ENCODE assay signal across 16 mouse cellular contexts in the genomic region with DNA sequence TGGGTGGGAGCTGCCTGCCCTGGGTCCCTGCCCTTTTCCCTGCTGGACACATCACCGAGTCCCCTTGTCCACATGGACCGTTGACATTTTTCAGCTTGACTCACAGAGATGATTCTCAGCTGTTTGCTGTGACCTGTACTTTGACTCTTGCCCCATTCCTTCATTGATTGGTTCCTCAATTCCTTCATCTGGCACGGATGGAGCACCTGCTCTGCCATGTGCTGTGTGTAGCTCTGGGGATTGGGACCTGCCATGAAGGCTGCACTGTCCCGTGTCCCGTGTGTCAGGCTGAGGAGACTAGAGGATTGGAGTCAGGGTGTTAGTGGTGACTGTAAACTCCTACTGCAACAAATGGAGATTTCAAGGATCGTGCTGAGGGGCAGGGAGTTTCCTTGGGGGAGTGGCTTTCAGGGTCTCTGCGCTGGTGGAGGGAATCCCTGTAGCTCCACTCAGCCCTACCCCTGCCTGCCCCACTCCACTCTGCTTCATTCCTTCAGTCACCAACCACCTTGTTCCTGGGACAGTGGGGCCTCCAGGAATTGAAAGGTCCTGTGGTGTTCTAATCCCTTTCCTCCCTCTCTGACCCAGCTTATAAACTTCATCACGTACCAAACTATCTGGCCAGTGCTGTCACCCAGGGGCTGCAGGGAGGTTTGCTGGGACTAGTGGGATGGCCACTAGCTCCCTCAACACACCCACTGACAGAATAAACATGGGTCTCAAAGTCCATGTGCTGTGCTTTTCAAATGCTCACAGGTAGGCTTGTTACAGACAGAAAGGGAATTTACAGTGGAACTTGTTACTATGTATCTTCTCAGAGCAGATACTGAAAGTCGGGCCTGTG. TPM values are rescaled to one million over a fixed set of nuclear protein-coding genes. Genes with fewer than 3 reads are reported as not detected.
DNase-seq lines count a peak whose midpoint lies in the region; ATAC-seq and TF ChIP-seq lines count a peak whose summit lies in the region.
"Had no signal": no experiment of that assay in that cellular context is flagged by ENCODE, and none has a peak within 500 bp of the region (broad histone marks: within the 10 kb centered on the region; RNA-seq: fewer than 3 reads in every experiment).

No protein-coding gene starts in this region.

- H3K9ac ChIP-seq in liver, embryonic 11.5 days (ENCODE audit: low read depth, low read length) = 0 out of 2 replicates have a peak overlapping the region, but pooled peaks have one; percentile 10
- H3K9ac ChIP-seq in stomach, postnatal 0 days (ENCODE audit: low read length) = no peak overlapping the region
- H3K9ac ChIP-seq: heart, embryonic 15.5 days; lung, embryonic 14.5 days; neural tube, embryonic 12.5 days had no signal

- no peak overlapping the region for H3K4me3 ChIP-seq in spleen, adult 2 months (ENCODE audit: extremely low read depth, insufficient read depth, insufficient read length)
- H3K4me3 ChIP-seq in liver, embryonic 11.5 days (ENCODE audit: low read depth, low read length) = no peak overlapping the region
- no peak overlapping the region for H3K4me3 ChIP-seq in stomach, postnatal 0 days (ENCODE audit: low read depth, low read length)
- H3K4me3 ChIP-seq: erythroblast, embryonic 14.5 days; heart, embryonic 15.5 days; neural tube, embryonic 12.5 days had no signal

- DNase-seq in heart, adult 11 months = peak; percentile 93
- no peak for DNase-seq in heart, postnatal 14 days
- no peak for DNase-seq in spleen, adult 2 months (ENCODE audit: low read depth in 1 of 2, low spot score in 2 of 2)
- DNase-seq in spleen, postnatal 4 days (ENCODE audit: low spot score in 2 of 2) = no peak
- no peak for DNase-seq in liver, embryonic 11.5 days (ENCODE audit: low spot score)
- DNase-seq in stomach, postnatal 0 days (ENCODE audit: low spot score) = peak; percentile 38
- no peak for DNase-seq in urinary bladder, adult 2 months (ENCODE audit: low spot score)
- DNase-seq in adrenal gland, adult 2 months = no peak
- DNase-seq: adrenal gland, postnatal 10 days; cerebellum, adult 11 months; embryo, embryonic 11 days; lung, embryonic 14.5 days had no signal

- intact Hi-C loops in heart, postnatal 14 days (cut with DNase I) = no loop called here

- TF ChIP-seq POLR2A in spleen, adult 2 months (IDR thresholded peaks at IDR 0.05; ENCODE audit: low read depth, low read length) = no peak

- H3K36me3 ChIP-seq in spleen, adult 2 months (ENCODE audit: control insufficient read depth, insufficient read depth, low read length) = no peaks in the 10 kb centered on the region
- H3K36me3 ChIP-seq in liver, embryonic 11.5 days (ENCODE audit: control insufficient read depth, insufficient read depth, low read length) = 0 out of 2 replicates have a peak, but pooled peaks cover 4% of the 10 kb centered on the region
- H3K36me3 ChIP-seq in stomach, postnatal 0 days (ENCODE audit: control insufficient read depth, insufficient read depth, low read length) = no peaks in the 10 kb centered on the region
- H3K36me3 ChIP-seq: heart, embryonic 15.5 days had no signal

- H3K9me3 ChIP-seq in liver, embryonic 11.5 days (ENCODE audit: control insufficient read depth, low read length) = no peaks in the 10 kb centered on the region
- no peaks in the 10 kb centered on the region for H3K9me3 ChIP-seq in stomach, postnatal 0 days (ENCODE audit: control insufficient read depth, low read length)
- H3K9me3 ChIP-seq: heart, embryonic 15.5 days; neural tube, embryonic 12.5 days had no signal

- peaks cover 56% of the 10 kb centered on the region; the same call in 1 of the 2 replicates for H3K4me1 ChIP-seq in spleen, adult 2 months (ENCODE audit: control insufficient read depth, insufficient read depth, insufficient read length)
- peaks cover 65% of the 10 kb centered on the region for H3K4me1 ChIP-seq in liver, embryonic 11.5 days (replicated peaks; ENCODE audit: control insufficient read depth, insufficient read depth, low read length)
- H3K4me1 ChIP-seq in stomach, postnatal 0 days (replicated peaks; ENCODE audit: control insufficient read depth, insufficient read depth) = peaks cover 9% of the 10 kb centered on the region

- no peaks in the 10 kb centered on the region for H3K27me3 ChIP-seq in spleen, adult 2 months (ENCODE audit: control insufficient read depth, insufficient read depth, low read length)
- no peaks in the 10 kb centered on the region for H3K27me3 ChIP-seq in liver, embryonic 11.5 days (replicated peaks; ENCODE audit: control insufficient read depth, insufficient read depth, low read length)
- H3K27me3 ChIP-seq in stomach, postnatal 0 days (ENCODE audit: control insufficient read depth, insufficient read depth, low read length) = no peaks in the 10 kb centered on the region
- H3K27me3 ChIP-seq: heart, embryonic 15.5 days; neural tube, embryonic 12.5 days had no signal

- ATAC-seq in liver, embryonic 11.5 days (replicated peaks; ENCODE audit: low FRiP score) = no peak
- peak; percentile 30; the same call in 1 of the 2 replicates for ATAC-seq in stomach, postnatal 0 days (ENCODE audit: low FRiP score, low TSS enrichment)

- WGBS in spleen, adult 2 months = 61% methylated on average over 9 of the region's 9 CpGs
- WGBS in liver, embryonic 11.5 days = 55% methylated on average over 9 of the region's 9 CpGs
- 52% methylated on average over 9 of the region's 9 CpGs for WGBS in stomach, postnatal 0 days

- TF ChIP-seq EP300 in stomach, postnatal 0 days (optimal IDR thresholded peaks at IDR 0.05) = no peak

- peak overlapping the region; percentile 3 for H3K4me2 ChIP-seq in liver, embryonic 11.5 days
- H3K4me2 ChIP-seq in stomach, postnatal 0 days (replicated peaks; ENCODE audit: low read depth) = no peak overlapping the region
- H3K4me2 ChIP-seq: heart, embryonic 15.5 days; lung, embryonic 14.5 days; midbrain, embryonic 11.5 days; neural tube, embryonic 12.5 days had no signal

- TF ChIP-seq CTCF in spleen, adult 2 months (IDR thresholded peaks at IDR 0.05; ENCODE audit: extremely low read depth, insufficient read depth, insufficient read length, insufficient replicate concordance) = no peak
- no peak for TF ChIP-seq CTCF in stomach, postnatal 0 days (IDR thresholded peaks at IDR 0.05; ENCODE audit: low read depth)

- peak overlapping the region; percentile 93 for H3K27ac ChIP-seq in spleen, adult 2 months (ENCODE audit: insufficient read depth, low read length)
- peak overlapping the region; percentile 42 for H3K27ac ChIP-seq in liver, embryonic 11.5 days (ENCODE audit: low read depth, low read length)
- H3K27ac ChIP-seq in stomach, postnatal 0 days (replicated peaks) = peak overlapping the region; percentile 82
- H3K27ac ChIP-seq: neural tube, embryonic 12.5 days had no signal

RNA-seq across cellular contexts. Expression of a gene that starts 3.9 kb away (rescaled TPM):
- 10 to 100 TPM; 89.6 to 91.6 TPM for total RNA-seq in heart, postnatal 14 days (2021)
- 75.1 and 95.9 TPM in 2 replicates for polyA plus RNA-seq in spleen, adult 2 months (2012; rRNA removed)
- polyA plus RNA-seq in liver, embryonic 11.5 days (2014; fragmentation: Nextera tagmentation; extraction: Ambion mirVana) = 15.2 and 16.5 TPM in 2 replicates
- 7.2 and 7.6 TPM in 2 replicates for polyA plus RNA-seq in stomach, postnatal 0 days (2015; fragmentation: Nextera tagmentation; extraction: Ambion mirVana)
- 29.0 and 34.9 TPM in 2 replicates for polyA plus RNA-seq in urinary bladder, adult 2 months (2012; rRNA removed)
- total RNA-seq in adrenal gland, adult 2 months (2021) = 10 to 100 TPM; 46.2 to 48.2 TPM
- 44.1 and 50.9 TPM in 2 replicates for polyA plus RNA-seq in adrenal gland, adult 2 months (2012; rRNA removed)

Comparison
In these comparisons a context has a peak if more than half of its experiments do, and no peak if none do; other contexts are left out.
1. DNase-seq: peak in heart, adult 11 months (single experiment) and stomach, postnatal 0 days (single experiment); none in heart, postnatal 14 days (0 of 2), spleen, adult 2 months (0 of 2), spleen, postnatal 4 days (0 of 2), liver, embryonic 11.5 days (single experiment), urinary bladder, adult 2 months (single experiment) and adrenal gland, adult 2 months (single experiment).
2. H3K27ac ChIP-seq: peak in every context shown above with its lines; median percentile 93 in spleen, adult 2 months; 82 in stomach, postnatal 0 days; 42 in liver, embryonic 11.5 days.